Mouse (Mus musculus) MEL (cell line): ENCODE results near the gene Ccdc173. TPM values are rescaled to one million over a fixed set of nuclear protein-coding genes. Genes with fewer than 3 reads are reported as not detected.

Experiments
- DNase-seq: peaks from one replicate; pipeline ENCODE4 v3.0.0; 2011; ENCODE audit warnings: low read depth, low spot score
- H3K27ac ChIP-seq: 2 replicates; pipeline ENCODE4 v1.5.1; 2012; ENCODE audit warnings: low read depth, mild to moderate bottlenecking, control low read depth, low read length, moderate library complexity; ENCODE audit not compliant: control insufficient read depth
- H3K27me3 ChIP-seq, 2 experiments: fragments of 150-350 bp in 1 of 2; sonication (generic) in 1 of 2; 2 replicates each; pipeline ENCODE4 v1.6.1; 2012; ENCODE audit warnings: low read length in 2 of 2, mild to moderate bottlenecking in 2 of 2, improper control_type of control experiment in 1 of 2, moderate library complexity in 1 of 2; ENCODE audit not compliant: insufficient read depth in 2 of 2, control insufficient read depth in 1 of 2
- H3K36me3 ChIP-seq, 2 experiments: 2 replicates each; pipeline ENCODE4 v1.6.1; 2012 to 2014; ENCODE audit warnings: low read length in 2 of 2, improper control_type of control experiment in 1 of 2, inconsistent platforms in 1 of 2, mild to moderate bottlenecking in 1 of 2; ENCODE audit not compliant: insufficient read depth in 2 of 2, control insufficient read depth in 1 of 2
- H3K4me1 ChIP-seq, 2 experiments: fragments of 150-350 bp in 1 of 2; sonication (generic) in 1 of 2; 2 replicates each; pipeline ENCODE4 v1.6.1; 2012; ENCODE audit warnings: low read length in 2 of 2, improper control_type of control experiment in 1 of 2, mild to moderate bottlenecking in 1 of 2; ENCODE audit not compliant: insufficient read depth in 2 of 2, control insufficient read depth in 1 of 2
- H3K4me3 ChIP-seq, 2 experiments: fragments of 150-350 bp in 1 of 2; sonication (generic) in 1 of 2; 2 replicates each; pipeline ENCODE4 v1.5.1; 2012; ENCODE audit warnings: low read depth in 2 of 2, low read length in 2 of 2, mild to moderate bottlenecking in 2 of 2, moderate library complexity in 2 of 2, control low read depth in 1 of 2, improper control_type of control experiment in 1 of 2; ENCODE audit not compliant: control insufficient read depth in 1 of 2, insufficient read depth in 1 of 2
- H3K79me2 ChIP-seq: 2 replicates; pipeline ENCODE4 v1.6.1; 2012; ENCODE audit warnings: mild to moderate bottlenecking, low read length, moderate library complexity; ENCODE audit not compliant: control insufficient read depth, poor library complexity, insufficient read depth
- H3K9ac ChIP-seq: 2 replicates; pipeline ENCODE4 v1.6.1; 2012; ENCODE audit warnings: low read depth, mild to moderate bottlenecking, control low read depth, low read length, moderate library complexity; ENCODE audit not compliant: control insufficient read depth, poor library complexity, severe bottlenecking
- H3K9me3 ChIP-seq: fragments of 150-350 bp; sonication (generic); replicated peaks from 2 replicates; pipeline ENCODE4 v1.6.1; 2012; ENCODE audit warnings: mild to moderate bottlenecking, low read length, improper control_type of control experiment, moderate library complexity; ENCODE audit not compliant: insufficient read depth
- CHD2 ChIP-seq: IDR thresholded peaks from 2 replicates; pipeline ENCODE4 v1.6.1; 2011; ENCODE audit warnings: low read length, improper control_type of control experiment
- CTCF ChIP-seq, 3 experiments: IDR thresholded peaks in 2 of 3; conservative IDR thresholded peaks in 1 of 3; 2 replicates each; pipeline ENCODE4 v1.5.1; 2011 to 2012; ENCODE audit warnings: low read length in 3 of 3, low read depth in 2 of 3, mild to moderate bottlenecking in 2 of 3, improper control_type of control experiment in 1 of 3, inconsistent platforms in 1 of 3, mixed read lengths in 1 of 3, moderate library complexity in 1 of 3; ENCODE audit not compliant: control insufficient read depth in 1 of 3, insufficient read depth in 1 of 3, poor library complexity in 1 of 3, severe bottlenecking in 1 of 3
- ELF1 ChIP-seq: IDR thresholded peaks from 2 replicates; pipeline ENCODE4 v1.6.1; 2014; ENCODE audit warnings: low read depth, mild to moderate bottlenecking, inconsistent platforms, low read length, improper control_type of control experiment, moderate library complexity
- EP300 ChIP-seq, 2 experiments: IDR thresholded peaks; 2 replicates each; pipeline ENCODE4 v1.6.1; 2011; ENCODE audit warnings: improper control_type of control experiment in 2 of 2, low read length in 2 of 2, low read depth in 1 of 2, mild to moderate bottlenecking in 1 of 2
- JUND ChIP-seq: IDR thresholded peaks from 2 replicates; pipeline ENCODE4 v1.6.1; 2011; ENCODE audit warnings: low read depth, mild to moderate bottlenecking, improper control_type of control experiment, low read length
- MAFK ChIP-seq: IDR thresholded peaks from 2 replicates; pipeline ENCODE4 v1.6.1; 2011; ENCODE audit warnings: low read depth, mild to moderate bottlenecking, low read length, improper control_type of control experiment, borderline replicate concordance
- MEF2A ChIP-seq: IDR thresholded peaks from 2 replicates; pipeline ENCODE4 v1.6.1; 2014; ENCODE audit warnings: low read depth, mild to moderate bottlenecking, inconsistent platforms, low read length, improper control_type of control experiment; ENCODE audit not compliant: poor library complexity, insufficient replicate concordance, severe bottlenecking; ENCODE audit errors: extremely low read depth
- NRF1 ChIP-seq: IDR thresholded peaks from 2 replicates; pipeline ENCODE4 v1.6.1; 2014; ENCODE audit warnings: low read depth, mild to moderate bottlenecking, inconsistent platforms, low read length, improper control_type of control experiment, moderate library complexity; ENCODE audit not compliant: poor library complexity, insufficient read depth, severe bottlenecking
- POLR2AphosphoS5 ChIP-seq: IDR thresholded peaks from 2 replicates; pipeline ENCODE4 v1.6.1; 2012; ENCODE audit warnings: low read depth, borderline replicate concordance, mild to moderate bottlenecking, inconsistent platforms, low read length, moderate library complexity, mixed read lengths
- RAD21 ChIP-seq: IDR thresholded peaks from 2 replicates; pipeline ENCODE4 v1.6.1; 2011; ENCODE audit warnings: mild to moderate bottlenecking, low read depth, low read length, improper control_type of control experiment
- RCOR1 ChIP-seq: IDR thresholded peaks from 2 replicates; pipeline ENCODE4 v1.6.1; 2012; ENCODE audit warnings: low read depth, mild to moderate bottlenecking, inconsistent platforms, low read length, improper control_type of control experiment
- SIN3A ChIP-seq: IDR thresholded peaks from 2 replicates; pipeline ENCODE4 v1.6.1; 2012; ENCODE audit warnings: low read length, improper control_type of control experiment, inconsistent platforms
- SMC3 ChIP-seq: IDR thresholded peaks from 2 replicates; pipeline ENCODE4 v1.6.1; 2011; ENCODE audit warnings: low read depth, low read length, improper control_type of control experiment
- TBP ChIP-seq: IDR thresholded peaks from 2 replicates; pipeline ENCODE4 v1.8.0; 2011; ENCODE audit warnings: low read depth, low read length, improper control_type of control experiment
- UBTF ChIP-seq: IDR thresholded peaks from 2 replicates; pipeline ENCODE4 v1.6.1; 2012; ENCODE audit warnings: low read depth, mild to moderate bottlenecking, inconsistent platforms, low read length, improper control_type of control experiment, moderate library complexity, borderline replicate concordance; ENCODE audit not compliant: insufficient read depth
- USF2 ChIP-seq, 2 experiments: IDR thresholded peaks; 2 replicates each; pipeline ENCODE4 v1.6.1; 2011 to 2012; ENCODE audit warnings: improper control_type of control experiment in 2 of 2, low read length in 2 of 2, borderline replicate concordance in 1 of 2, inconsistent platforms in 1 of 2, low read depth in 1 of 2, mild to moderate bottlenecking in 1 of 2; ENCODE audit not compliant: insufficient read depth in 1 of 2
- ZC3H11A ChIP-seq: IDR thresholded peaks from 2 replicates; pipeline ENCODE4 v1.6.1; 2012; ENCODE audit warnings: low read depth, mild to moderate bottlenecking, inconsistent platforms, low read length, improper control_type of control experiment
- ZNF384 ChIP-seq: IDR thresholded peaks from 2 replicates; pipeline ENCODE4 v1.6.1; 2012; ENCODE audit warnings: low read depth, mild to moderate bottlenecking, inconsistent platforms, low read length, improper control_type of control experiment
- polyA plus RNA-seq, 2 experiments: library from polyadenylated mRNA; stranded (reverse) in 1 of 2; unstranded in 1 of 2; fragments of >175 nt in 1 of 2; fragments of >200 nt in 1 of 2; gene quantifications; 2 replicates each; pipeline versions ENCODE4 v1.2.1 to v1.2.4; 2012; ENCODE audit warnings: low replicate concordance in 2 of 2, low read depth in 1 of 2; ENCODE audit not compliant: insufficient read length in 2 of 2, insufficient read depth in 1 of 2, missing spikeins in 1 of 2
- total RNA-seq: library from RNA; depleted of rRNA; stranded (reverse); fragments of 300-350 nt; gene quantifications from 2 replicates; pipeline ENCODE4 v1.2.3, GENCODE M21; 2012

The Ccdc173 gene
- total and polyA plus RNA-seq, 3 experiments, result 1.1 to 1.9 TPM; not detected in 1

- H3K79me2 ChIP-seq, result no peaks in the 10 kb centered on the region
- H3K4me1 ChIP-seq, result no peaks in the 10 kb centered on the region
- no peaks in the 10 kb centered on the region for H3K27me3 ChIP-seq
- H3K4me3 ChIP-seq, result no peak overlapping the region
- no peaks in the 10 kb centered on the region; a peak in 1 of 4 replicates for H3K36me3 ChIP-seq
- H3K9me3 ChIP-seq, result no peaks in the 10 kb centered on the region
- H3K9ac ChIP-seq, result no peak overlapping the region
- DNase-seq, result no peak
- H3K27ac ChIP-seq, result no peak overlapping the region
- TF ChIP-seq TBP (no peak), ZNF384 (peak; percentile 85), CTCF (IDR thresholded peaks at IDR 0.05 in 2 of 3, conservative IDR thresholded peaks at IDR 0.05 in 1 of 3; ENCODE audit: control insufficient read depth in 1 of 3, insufficient read depth in 1 of 3, low read depth in 2 of 3, low read length in 3 of 3, poor library complexity in 1 of 3, severe bottlenecking in 1 of 3) (no peak)
- TF ChIP-seq, all 39 proteins: peak for 1
Observed at GRCm38 (mm10) chr2:69837244-69837967, 48.0 kb upstream of the Ccdc173 start.

DNA sequence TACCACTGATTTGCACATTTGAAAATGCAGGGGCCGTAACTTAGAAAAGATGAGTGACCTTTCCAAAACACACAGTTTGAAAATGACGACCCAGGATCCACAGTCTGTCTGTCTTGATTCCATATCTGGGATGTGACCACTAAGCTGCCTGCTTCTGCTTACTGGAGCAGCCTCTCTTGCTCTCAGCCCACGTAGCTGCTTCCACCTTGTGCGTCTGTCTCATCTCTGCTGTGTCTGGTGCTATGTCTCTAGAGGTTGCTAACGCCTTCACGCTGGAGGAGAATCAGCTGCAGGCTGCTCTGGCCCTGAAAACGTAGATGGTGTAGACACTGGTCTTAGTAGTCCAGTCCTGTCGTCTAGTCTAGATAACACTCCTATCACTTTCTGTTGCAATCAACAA lies 40.7 kb upstream of the Ccdc173 start:
- Histone ChIP-seq H3K4me1 (no peaks in the 10 kb centered on the region), H3K4me3 (no peak overlapping the region), H3K27ac (no peak overlapping the region), H3K9ac (no peak overlapping the region), H3K36me3 (no peaks in the 10 kb centered on the region; a peak in 2 of 4 replicates), H3K27me3 (no peaks in the 10 kb centered on the region), H3K9me3 (no peaks in the 10 kb centered on the region), H3K79me2 (peaks cover under 1% of the 10 kb centered on the region)
- no peak for TF ChIP-seq SIN3A
- TF ChIP-seq EP300 (IDR thresholded peaks at IDR 0.05; ENCODE audit: low read depth in 1 of 2, low read length in 2 of 2), result no peak
- TF ChIP-seq ZC3H11A, result no peak
- no peak for TF ChIP-seq POLR2AphosphoS5
- TF ChIP-seq ELF1, result no peak
- no peak for TF ChIP-seq JUND
- TF ChIP-seq RAD21, result no peak
- no peak for TF ChIP-seq CHD2
- TF ChIP-seq UBTF, result no peak
- no peak for TF ChIP-seq MEF2A
- TF ChIP-seq MAFK, result no peak
- no peak for TF ChIP-seq NRF1
- no peak for TF ChIP-seq RCOR1
- no peak for TF ChIP-seq CTCF (IDR thresholded peaks at IDR 0.05 in 2 of 3, conservative IDR thresholded peaks at IDR 0.05 in 1 of 3; ENCODE audit: control insufficient read depth in 1 of 3, insufficient read depth in 1 of 3, low read depth in 2 of 3, low read length in 3 of 3, poor library complexity in 1 of 3, severe bottlenecking in 1 of 3)
- TF ChIP-seq USF2 (IDR thresholded peaks at IDR 0.05; ENCODE audit: borderline replicate concordance in 1 of 2, insufficient read depth in 1 of 2, low read depth in 1 of 2, low read length in 2 of 2), result no peak
- no peak for TF ChIP-seq ZNF384
- TF ChIP-seq SMC3, result no peak
- DNase-seq, result no peak
